Mouse (Mus musculus) erythroblast, embryonic 14.5 days (primary cell): Measurements from ENCODE around the gene Mettl1.

Experiments used
- GATA1 ChIP-seq: IDR thresholded peaks from 2 replicates; pipeline ENCODE4 v1.6.1; 2012; ENCODE audit warnings: low read length, inconsistent platforms, mixed read lengths
- TAL1 ChIP-seq: IDR thresholded peaks from 3 replicates; pipeline ENCODE4 v1.6.1; 2012; ENCODE audit warnings: low read length, inconsistent platforms, mixed read lengths

GRCm38 (mm10) chr10:127068360-127069038 lies 27.3 kb downstream of the Mettl1 start:
- TF ChIP-seq GATA1 = peak; percentile 19; the same call in 1 of the 2 replicates
- TF ChIP-seq TAL1 = no peak
